ENCODE assay signal across 20 mouse cellular contexts in genomic region chr13:92632550-92632949, GRCm38 (mm10). TPM values are rescaled to one million over a fixed set of nuclear protein-coding genes. Genes with fewer than 3 reads are reported as not detected.
DNase-seq lines count a peak whose midpoint lies in the region; ATAC-seq and TF ChIP-seq lines count a peak whose summit lies in the region.
"Had no signal": no experiment of that assay in that cellular context is flagged by ENCODE, and none has a peak within 500 bp of the region (broad histone marks: within the 10 kb centered on the region; RNA-seq: fewer than 3 reads in every experiment).

No protein-coding gene starts in this region.

- H3K4me3 ChIP-seq in forebrain, embryonic 16.5 days (replicated peaks; ENCODE audit: low read length): no peak overlapping the region
- no peak overlapping the region for H3K4me3 ChIP-seq in forebrain, postnatal 0 days (ENCODE audit: low read depth, low read length)
- H3K4me3 ChIP-seq in kidney, postnatal 0 days (replicated peaks; ENCODE audit: low read depth, low read length): no peak overlapping the region
- no peak overlapping the region for H3K4me3 ChIP-seq in midbrain, embryonic 16.5 days (ENCODE audit: low read depth, low read length)
- no peak overlapping the region for H3K4me3 ChIP-seq in midbrain, embryonic 15.5 days
- H3K4me3 ChIP-seq in olfactory bulb, adult 2 months (ENCODE audit: insufficient read depth, low read depth, low read length): no peak overlapping the region
- no peak overlapping the region for H3K4me3 ChIP-seq in gastrocnemius, adult 2 months
- H3K4me3 ChIP-seq: erythroblast, embryonic 14.5 days; liver, embryonic 15.5 days had no signal

- no peaks in the 10 kb centered on the region for H3K9me3 ChIP-seq in forebrain, embryonic 16.5 days (ENCODE audit: control insufficient read depth, low read length)
- H3K9me3 ChIP-seq in forebrain, postnatal 0 days (ENCODE audit: low read length): no peaks in the 10 kb centered on the region
- no peaks in the 10 kb centered on the region for H3K9me3 ChIP-seq in kidney, postnatal 0 days (replicated peaks; ENCODE audit: low read length)
- no peaks in the 10 kb centered on the region for H3K9me3 ChIP-seq in midbrain, embryonic 16.5 days (replicated peaks; ENCODE audit: control insufficient read depth, low read length, poor library complexity, severe bottlenecking)
- no peaks in the 10 kb centered on the region for H3K9me3 ChIP-seq in midbrain, embryonic 15.5 days
- H3K9me3 ChIP-seq: liver, embryonic 15.5 days had no signal

- no peaks in the 10 kb centered on the region for H3K27me3 ChIP-seq in forebrain, embryonic 16.5 days (replicated peaks; ENCODE audit: control insufficient read depth, insufficient read depth, low read length)
- no peaks in the 10 kb centered on the region for H3K27me3 ChIP-seq in forebrain, postnatal 0 days (ENCODE audit: insufficient read depth, low read length)
- H3K27me3 ChIP-seq in kidney, postnatal 0 days (ENCODE audit: insufficient read depth, low read length): no peaks in the 10 kb centered on the region
- H3K27me3 ChIP-seq in midbrain, embryonic 16.5 days (ENCODE audit: control insufficient read depth, insufficient read depth, low read depth, low read length): no peaks in the 10 kb centered on the region
- no peaks in the 10 kb centered on the region for H3K27me3 ChIP-seq in midbrain, embryonic 15.5 days (replicated peaks)
- H3K27me3 ChIP-seq: liver, embryonic 15.5 days; Patski had no signal

- 55% methylated on average over 4 of the region's 4 CpGs for WGBS in forebrain, embryonic 16.5 days
- WGBS in forebrain, postnatal 0 days: 51% methylated on average over 4 of the region's 4 CpGs
- WGBS in kidney, postnatal 0 days: 26% methylated on average over 4 of the region's 4 CpGs
- WGBS in midbrain, embryonic 16.5 days: 41% methylated on average over 4 of the region's 4 CpGs
- 50% methylated on average over 4 of the region's 4 CpGs for WGBS in midbrain, embryonic 15.5 days
- WGBS in olfactory bulb, adult 2 months: 42% methylated on average over 4 of the region's 4 CpGs

- no peak overlapping the region for H3K27ac ChIP-seq in forebrain, embryonic 16.5 days (ENCODE audit: low read length)
- no peak overlapping the region for H3K27ac ChIP-seq in forebrain, postnatal 0 days (ENCODE audit: low read depth, low read length)
- no peak overlapping the region for H3K27ac ChIP-seq in kidney, postnatal 0 days
- no peak overlapping the region for H3K27ac ChIP-seq in midbrain, embryonic 16.5 days (ENCODE audit: low read length)
- H3K27ac ChIP-seq in midbrain, embryonic 15.5 days: no peak overlapping the region
- peak overlapping the region; percentile 92 for H3K27ac ChIP-seq in olfactory bulb, adult 2 months (ENCODE audit: insufficient read depth, low read depth, low read length)
- no peak overlapping the region for H3K27ac ChIP-seq in gastrocnemius, adult 2 months
- H3K27ac ChIP-seq: liver, embryonic 15.5 days had no signal

- no peak for DNase-seq in forebrain, postnatal 0 days
- DNase-seq in kidney, postnatal 0 days (ENCODE audit: low spot score): peak; percentile 36
- DNase-seq in kidney, adult 11 months: no peak
- DNase-seq in gastrocnemius, adult 2 months: no peak
- DNase-seq: adrenal gland, postnatal 36 days; cerebellum, postnatal 10 days; heart, adult 18-20 months; kidney, postnatal 10 days; right cerebral cortex, postnatal 25 days had no signal

- ATAC-seq in forebrain, embryonic 16.5 days: no peak
- no peak for ATAC-seq in forebrain, postnatal 0 days
- no peak for ATAC-seq in kidney, postnatal 0 days (replicated peaks; ENCODE audit: low FRiP score, low read depth)
- ATAC-seq in midbrain, embryonic 16.5 days: 0 out of 2 replicates have a peak, but pooled peaks have one; percentile 18
- ATAC-seq in midbrain, embryonic 15.5 days (replicated peaks): no peak
- ATAC-seq: Patski had no signal

- H3K36me3 ChIP-seq in forebrain, embryonic 16.5 days (ENCODE audit: control insufficient read depth, insufficient read depth): no peaks in the 10 kb centered on the region
- H3K36me3 ChIP-seq in forebrain, postnatal 0 days (ENCODE audit: insufficient read depth): no peaks in the 10 kb centered on the region
- no peaks in the 10 kb centered on the region; the same call in 1 of the 2 replicates for H3K36me3 ChIP-seq in kidney, postnatal 0 days (ENCODE audit: insufficient read depth, low read length)
- no peaks in the 10 kb centered on the region for H3K36me3 ChIP-seq in midbrain, embryonic 16.5 days (ENCODE audit: control insufficient read depth, insufficient read depth, low read length)
- H3K36me3 ChIP-seq in midbrain, embryonic 15.5 days (replicated peaks): no peaks in the 10 kb centered on the region

- intact Hi-C loops in gastrocnemius, adult 2 months (cut with DNase I): no loop called here

- TF ChIP-seq CTCF in forebrain, postnatal 0 days (IDR thresholded peaks at IDR 0.05; ENCODE audit: low read depth): no peak
- no peak for TF ChIP-seq CTCF in kidney, postnatal 0 days (IDR thresholded peaks at IDR 0.05; ENCODE audit: low read depth)
- no peak for TF ChIP-seq CTCF in olfactory bulb, adult 2 months (IDR thresholded peaks at IDR 0.05; ENCODE audit: insufficient read depth, low read depth, low read length)
- no peak for TF ChIP-seq CTCF in gastrocnemius, adult 2 months (IDR thresholded peaks at IDR 0.05)

- H3K4me1 ChIP-seq in forebrain, embryonic 16.5 days (replicated peaks; ENCODE audit: control insufficient read depth, insufficient read depth, low read length): peaks cover 12% of the 10 kb centered on the region
- H3K4me1 ChIP-seq in forebrain, postnatal 0 days (ENCODE audit: insufficient read depth): peaks cover 2% of the 10 kb centered on the region
- H3K4me1 ChIP-seq in kidney, postnatal 0 days (replicated peaks; ENCODE audit: insufficient read depth, low read length): peaks cover 15% of the 10 kb centered on the region; the same call in 1 of the 2 replicates
- peaks cover 16% of the 10 kb centered on the region; the same call in 1 of the 2 replicates for H3K4me1 ChIP-seq in midbrain, embryonic 16.5 days (ENCODE audit: control insufficient read depth, insufficient read depth, low read length)
- H3K4me1 ChIP-seq in midbrain, embryonic 15.5 days: peaks cover 18% of the 10 kb centered on the region
- peaks cover 27% of the 10 kb centered on the region for H3K4me1 ChIP-seq in olfactory bulb, adult 2 months (ENCODE audit: control insufficient read depth, insufficient read depth, low read length)

- H3K9ac ChIP-seq in forebrain, embryonic 16.5 days (replicated peaks; ENCODE audit: low read depth, low read length): peak overlapping the region; percentile 23
- no peak overlapping the region for H3K9ac ChIP-seq in forebrain, postnatal 0 days
- H3K9ac ChIP-seq in kidney, postnatal 0 days (ENCODE audit: low read depth, low read length): no peak overlapping the region
- H3K9ac ChIP-seq in midbrain, embryonic 16.5 days (ENCODE audit: low read depth, low read length): no peak overlapping the region
- H3K9ac ChIP-seq in midbrain, embryonic 15.5 days: no peak overlapping the region
- H3K9ac ChIP-seq: liver, embryonic 15.5 days had no signal

- no peak for TF ChIP-seq POLR2A in olfactory bulb, adult 2 months (IDR thresholded peaks at IDR 0.05; ENCODE audit: insufficient read depth, low read depth, low read length)

- H3K4me2 ChIP-seq in forebrain, embryonic 16.5 days (ENCODE audit: low read length): no peak overlapping the region
- no peak overlapping the region for H3K4me2 ChIP-seq in forebrain, postnatal 0 days (ENCODE audit: low read depth)
- no peak overlapping the region for H3K4me2 ChIP-seq in kidney, postnatal 0 days (ENCODE audit: low read length)
- H3K4me2 ChIP-seq in midbrain, embryonic 16.5 days (ENCODE audit: low read length): no peak overlapping the region
- no peak overlapping the region for H3K4me2 ChIP-seq in midbrain, embryonic 15.5 days
- H3K4me2 ChIP-seq: liver, embryonic 15.5 days had no signal

RNA-seq across cellular contexts. Expression of gene Serinc5, which starts 21.7 kb away (rescaled TPM):
- 21.6 and 28.8 TPM in 2 replicates for polyA plus RNA-seq in forebrain, embryonic 16.5 days (2015; fragmentation: Nextera tagmentation; extraction: Ambion mirVana)
- 31.1 and 41.7 TPM in 2 replicates for total RNA-seq in forebrain, postnatal 0 days (2014; rRNA removed)
- 9.0 and 11.5 TPM in 2 replicates for polyA plus RNA-seq in forebrain, postnatal 0 days (2015; fragmentation: Nextera tagmentation; extraction: Ambion mirVana)
- polyA plus RNA-seq in kidney, postnatal 0 days (2015; fragmentation: Nextera tagmentation; extraction: Ambion mirVana): 14.3 and 14.8 TPM in 2 replicates
- polyA plus RNA-seq in midbrain, embryonic 16.5 days (2015; fragmentation: Nextera tagmentation; extraction: Ambion mirVana): 18.4 and 19.3 TPM in 2 replicates
- polyA plus RNA-seq in midbrain, embryonic 15.5 days (2015; fragmentation: Nextera tagmentation; extraction: Ambion mirVana): 18.1 and 18.6 TPM in 2 replicates
- polyA plus RNA-seq in olfactory bulb, adult 2 months (2012; ENCODE audit: insufficient read depth, insufficient read length, low replicate concordance, missing spikeins): 157 TPM in 1 of 2 replicates, not detected in the other
- 1 to 10 TPM; 2.5 to 4.2 TPM for total RNA-seq in gastrocnemius, adult 2 months (2021)

RNA-seq across cellular contexts. Expression of gene Spz1, which starts 56.6 kb away (rescaled TPM):
- not detected in 2 replicates for polyA plus RNA-seq in forebrain, embryonic 16.5 days (2015; fragmentation: Nextera tagmentation; extraction: Ambion mirVana)
- total RNA-seq in forebrain, postnatal 0 days (2014; rRNA removed): not detected in 2 replicates
- not detected in 2 replicates for polyA plus RNA-seq in forebrain, postnatal 0 days (2015; fragmentation: Nextera tagmentation; extraction: Ambion mirVana)
- polyA plus RNA-seq in kidney, postnatal 0 days (2015; fragmentation: Nextera tagmentation; extraction: Ambion mirVana): not detected in 2 replicates
- not detected in 2 replicates for polyA plus RNA-seq in midbrain, embryonic 16.5 days (2015; fragmentation: Nextera tagmentation; extraction: Ambion mirVana)
- not detected in 2 replicates for polyA plus RNA-seq in midbrain, embryonic 15.5 days (2015; fragmentation: Nextera tagmentation; extraction: Ambion mirVana)
- not detected in 2 replicates for polyA plus RNA-seq in olfactory bulb, adult 2 months (2012; ENCODE audit: insufficient read depth, insufficient read length, low replicate concordance, missing spikeins)
- total RNA-seq in gastrocnemius, adult 2 months (2021): not detected
- total RNA-seq: adrenal gland, postnatal 36 days; heart, adult 18-20 months; layer of hippocampus, adult 8-10 months; left cerebral cortex, postnatal 36 days had no signal
- polyA plus RNA-seq: erythroblast, embryonic 14.5 days; heart, postnatal 0 days; intestine, embryonic 14.5 days; liver, embryonic 15.5 days; Patski had no signal
